ENCODE assay signal across 18 mouse cellular contexts in genomic region chr4:48243737-48244136, GRCm38 (mm10). TPM values are rescaled to one million over a fixed set of nuclear protein-coding genes. Genes with fewer than 3 reads are reported as not detected.
DNase-seq lines count a peak whose midpoint lies in the region; ATAC-seq lines count a peak whose summit lies in the region.
"Had no signal": no experiment of that assay in that cellular context is flagged by ENCODE, and none has a peak within 500 bp of the region (broad histone marks: within the 10 kb centered on the region; RNA-seq: fewer than 3 reads in every experiment).

No protein-coding gene starts in this region.

- ATAC-seq in CD4-positive, CD25-positive, alpha-beta regulatory T cell, adult 4 months: peak; percentile 69
- ATAC-seq: forebrain, embryonic 13.5 days; forebrain, embryonic 16.5 days; hindbrain, embryonic 16.5 days; intestine, postnatal 0 days had no signal

- DNase-seq in 416B (ENCODE audit: low read depth): peak; percentile 20
- peak; percentile 73 for DNase-seq in A20 (ENCODE audit: low read depth, low spot score)
- peak; percentile 29 for DNase-seq in induced T-regulatory cell, adult 2 months (ENCODE audit: low read depth)
- DNase-seq in gastrocnemius, postnatal 14 days: no peak
- no peak for DNase-seq in cerebellum, postnatal 14 days
- no peak for DNase-seq in cerebellum, postnatal 10 days
- DNase-seq in yolk sac, embryonic 10.5 days (ENCODE audit: low spot score): no peak
- DNase-seq: adrenal gland, adult 8-10 months; cerebellum, adult 11 months; cerebellum, adult 2 months; cerebellum, adult 9-11 months; gastrocnemius, postnatal 10 days; heart, adult 11 months had no signal

- intact Hi-C loops in gastrocnemius, postnatal 14 days (cut with DNase I; ENCODE audit: low total_unique reads): no loop called here

RNA-seq across cellular contexts. Expression of gene Erp44, which starts 35.6 kb away (rescaled TPM):
- polyA plus RNA-seq in CD4-positive, CD25-positive, alpha-beta regulatory T cell, adult 4 months (2017; shearing (Covaris generic)): 10 to 100 TPM; 45.4 to 68.3 TPM
- 10 to 100 TPM; 26.4 to 27.6 TPM for total RNA-seq in gastrocnemius, postnatal 14 days (2021)

RNA-seq across cellular contexts. Expression of gene Invs, which starts 35.8 kb away (rescaled TPM):
- polyA plus RNA-seq in CD4-positive, CD25-positive, alpha-beta regulatory T cell, adult 4 months (2017; shearing (Covaris generic)): 10 to 100 TPM in 1 of 2 experiments, 1 to 10 TPM in 1; 8.6 to 11.4 TPM
- 1 to 10 TPM; 2.8 to 3.2 TPM for total RNA-seq in gastrocnemius, postnatal 14 days (2021)

Comparison
In these comparisons a context has a peak if more than half of its experiments do, and no peak if none do; other contexts are left out.
1. DNase-seq: peak in 416B (single experiment), A20 (single experiment) and induced T-regulatory cell, adult 2 months (single experiment); none in gastrocnemius, postnatal 14 days (single experiment), cerebellum, postnatal 14 days (0 of 2), cerebellum, postnatal 10 days (0 of 2) and yolk sac, embryonic 10.5 days (single experiment).